Mouse (Mus musculus): ENCODE data around the gene Ttyh2.
A peak's percentile ranks its signal among the peaks of the same experiment; 100 is the strongest.

Ttyh2 gene

DNA sequence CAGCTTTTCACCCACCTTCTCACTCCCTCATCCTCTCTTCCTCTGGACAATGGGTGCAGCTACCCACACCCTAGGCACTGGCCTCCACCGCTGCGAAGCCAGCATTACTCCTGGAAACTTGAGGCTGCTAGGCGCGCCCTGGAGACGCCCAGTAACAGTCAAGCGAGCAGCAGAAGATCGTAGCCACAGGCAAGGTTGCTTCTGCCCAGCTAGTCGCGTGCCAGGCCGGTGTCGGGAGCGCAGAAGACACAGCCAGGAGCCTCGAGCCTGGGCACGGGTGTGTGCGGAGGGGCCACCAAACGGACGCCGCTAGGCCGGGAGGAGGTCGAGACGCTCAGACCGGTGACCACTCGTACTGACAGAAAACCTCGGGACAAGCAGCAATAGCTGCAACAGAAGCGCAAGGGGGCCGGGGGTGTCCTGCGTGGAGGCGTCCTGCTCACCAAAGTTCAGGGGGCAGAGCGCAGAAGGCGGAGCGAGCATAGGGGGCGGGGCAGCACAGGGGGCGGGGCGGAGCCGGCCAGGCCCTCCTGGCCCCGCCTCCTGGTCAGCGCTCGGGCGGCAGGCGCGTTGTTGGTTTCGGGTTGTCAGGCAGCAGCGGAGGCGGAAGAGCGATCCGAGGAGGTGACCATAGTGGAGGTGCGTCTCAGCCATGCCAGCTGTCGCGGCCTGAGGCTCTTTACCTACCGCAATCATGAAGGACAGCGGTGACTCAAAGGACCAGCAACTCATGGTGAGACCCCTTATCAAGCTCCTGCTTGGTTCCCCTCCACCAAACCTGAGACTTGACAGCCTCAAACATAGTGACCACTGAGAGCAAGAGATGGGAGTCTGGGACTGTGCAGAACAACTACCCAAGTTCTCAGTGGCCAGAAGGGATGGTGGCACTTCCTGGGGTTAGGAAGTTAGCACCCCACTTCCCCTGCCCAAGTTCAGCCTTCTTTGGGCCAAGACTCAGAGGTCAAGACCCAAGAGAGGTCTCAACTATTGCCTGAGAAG, 89.9 kb downstream of the Ttyh2 start, which contains the start of gene Kif19a:
TSS of gene Kif19a (plus strand) at position 569 of the 999 bp plus-strand sequence.
- peak; percentile 52 to 53 for DNase-seq (ENCODE audit: low spot score in 2 of 2)

GRCm38 (mm10) chr11:114769911-114770310, 94.7 kb downstream of the Ttyh2 start:
- no peak for DNase-seq (ENCODE audit: low spot score in 2 of 2)

Data from spleen, postnatal 36 days (tissue).